Mouse (Mus musculus) thymus, postnatal 4 days (tissue): ENCODE measurements at regions not wholly inside any gene's neighbourhood (a gene's known extent, or its start where the extent isn't known, plus 50 kb on each side); places are given as distances from the start of the nearest gene placed in this dataset.

Experiments
- DNase-seq: peaks from one replicate; pipeline ENCODE4 v3.0.0; 2021

- DNase-seq, result peak; percentile 79
Measured at GRCm38 (mm10) chr3:121104571-121105407, 66.7 kb downstream of the Rwdd3 start.

- DNase-seq, result no peak
Measured at GRCm38 (mm10) chr3:121102871-121103270, 68.6 kb downstream of the Rwdd3 start.

GRCm38 (mm10) chr3:121102120-121102519 lies 69.4 kb downstream of the Rwdd3 start:
- DNase-seq, result no peak

- DNase-seq, result no peak
Measured at GRCm38 (mm10) chr3:121100211-121100860, 71.2 kb downstream of the Rwdd3 start.

- DNase-seq, result peak; percentile 57
Measured at GRCm38 (mm10) chr3:121093509-121093908, 78.0 kb downstream of the Rwdd3 start.

GRCm38 (mm10) chr3:121088724-121089123 lies 82.8 kb downstream of the Rwdd3 start:
- no peak for DNase-seq

GRCm38 (mm10) chr3:121068676-121069075 lies 102.8 kb downstream of the Rwdd3 start:
- no peak for DNase-seq

GRCm38 (mm10) chr3:121035904-121036549 lies 135.5 kb downstream of the Rwdd3 start:
- DNase-seq, result no peak

GRCm38 (mm10) chr3:121025546-121026157 lies 145.8 kb downstream of the Rwdd3 start:
- DNase-seq, result no peak

GRCm38 (mm10) chr3:121024810-121025209 lies 146.7 kb downstream of the Rwdd3 start:
- no peak for DNase-seq

GRCm38 (mm10) chr3:121021126-121021848 lies 150.2 kb downstream of the Rwdd3 start:
- no peak for DNase-seq

- no peak for DNase-seq
Measured at GRCm38 (mm10) chr3:121009223-121009622, 162.3 kb downstream of the Rwdd3 start.

- no peak for DNase-seq
Measured at GRCm38 (mm10) chr3:120983556-120984270, 187.8 kb downstream of the Rwdd3 start.

- no peak for DNase-seq
Measured at GRCm38 (mm10) chr3:120982795-120983555, 188.5 kb downstream of the Rwdd3 start.

- no peak for DNase-seq
Measured at GRCm38 (mm10) chr3:120982218-120982617, 189.3 kb downstream of the Rwdd3 start.

- DNase-seq, result no peak
Measured at GRCm38 (mm10) chr3:120970746-120971466, 200.6 kb downstream of the Rwdd3 start.

GRCm38 (mm10) chr3:120946906-120947305 lies 224.6 kb downstream of the Rwdd3 start:
- no peak for DNase-seq

GRCm38 (mm10) chr3:120934401-120934800 lies 237.1 kb downstream of the Rwdd3 start:
- no peak for DNase-seq

- DNase-seq, result no peak
Measured at GRCm38 (mm10) chr3:120920351-120920750, 251.1 kb downstream of the Rwdd3 start.

GRCm38 (mm10) chr3:120898931-120899330 lies 272.6 kb downstream of the Rwdd3 start:
- no peak for DNase-seq
